Comparison of ENCODE assay signal across 8 mouse cellular contexts in the genomic region with DNA sequence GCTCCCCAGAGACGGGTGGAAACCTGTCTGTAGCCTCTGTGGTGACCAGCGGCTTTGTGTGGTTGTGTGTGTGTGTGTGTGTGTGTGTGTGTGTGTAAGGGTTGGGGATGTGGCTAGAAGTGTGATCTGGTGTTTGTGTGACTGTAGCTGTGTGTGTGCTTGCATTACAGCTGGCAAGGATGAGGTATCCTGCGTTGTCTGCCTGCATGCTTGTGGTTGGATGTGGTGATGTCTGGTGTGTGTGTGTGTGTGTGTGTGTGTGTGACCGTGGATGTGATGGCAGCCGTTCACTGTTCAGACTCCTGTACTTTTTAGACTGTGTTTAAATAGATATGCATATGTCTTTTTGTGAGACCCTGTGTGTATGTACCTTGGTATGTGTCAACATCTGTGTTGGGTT. TPM values are rescaled to one million over a fixed set of nuclear protein-coding genes. Genes with fewer than 3 reads are reported as not detected.
DNase-seq lines count a peak whose midpoint lies in the region; ATAC-seq and TF ChIP-seq lines count a peak whose summit lies in the region.

No protein-coding gene starts in this region.

- peak overlapping the region; percentile 71 for H3K4me3 ChIP-seq in heart, embryonic 16.5 days (ENCODE audit: low read length)
- H3K4me3 ChIP-seq in E14TG2a.4 (replicated peaks; ENCODE audit: low read length): peak overlapping the region; percentile 85
- peak overlapping the region; percentile 78 for H3K4me3 ChIP-seq in embryonic facial prominence, embryonic 15.5 days (replicated peaks)
- H3K4me3 ChIP-seq in limb, embryonic 15.5 days: peak overlapping the region; percentile 83

- H3K36me3 ChIP-seq in heart, embryonic 16.5 days (ENCODE audit: control insufficient read depth, insufficient read depth): peaks cover 3% of the 10 kb centered on the region; the same call in 1 of the 2 replicates
- peaks cover 35% of the 10 kb centered on the region for H3K36me3 ChIP-seq in E14TG2a.4 (ENCODE audit: insufficient read depth, low read length)
- H3K36me3 ChIP-seq in embryonic facial prominence, embryonic 15.5 days: peaks cover 31% of the 10 kb centered on the region
- H3K36me3 ChIP-seq in limb, embryonic 15.5 days: peaks cover 36% of the 10 kb centered on the region

- TF ChIP-seq CTCF in E14TG2a.4 (conservative IDR thresholded peaks at IDR 0.05; ENCODE audit: low read length): no peak

- H3K9ac ChIP-seq in heart, embryonic 16.5 days (ENCODE audit: low read length): peak overlapping the region; percentile 82
- peak overlapping the region; percentile 79 for H3K9ac ChIP-seq in embryonic facial prominence, embryonic 15.5 days
- H3K9ac ChIP-seq in limb, embryonic 15.5 days: peak overlapping the region; percentile 95

- H3K27me3 ChIP-seq in heart, embryonic 16.5 days (ENCODE audit: control insufficient read depth, insufficient read depth, low read length): no peaks in the 10 kb centered on the region
- H3K27me3 ChIP-seq in E14TG2a.4 (ENCODE audit: insufficient read depth, low read length): no peaks in the 10 kb centered on the region
- H3K27me3 ChIP-seq in embryonic facial prominence, embryonic 15.5 days: no peaks in the 10 kb centered on the region
- H3K27me3 ChIP-seq in limb, embryonic 15.5 days: no peaks in the 10 kb centered on the region

- H3K9me3 ChIP-seq in heart, embryonic 16.5 days (replicated peaks; ENCODE audit: control insufficient read depth, low read length): no peaks in the 10 kb centered on the region
- no peaks in the 10 kb centered on the region for H3K9me3 ChIP-seq in E14TG2a.4 (ENCODE audit: low read length)
- H3K9me3 ChIP-seq in embryonic facial prominence, embryonic 15.5 days (replicated peaks): no peaks in the 10 kb centered on the region
- no peaks in the 10 kb centered on the region for H3K9me3 ChIP-seq in limb, embryonic 15.5 days

- H3K27ac ChIP-seq in heart, embryonic 16.5 days (ENCODE audit: low read length): no peak overlapping the region
- peak overlapping the region; percentile 94 for H3K27ac ChIP-seq in embryonic facial prominence, embryonic 15.5 days (replicated peaks)
- peak overlapping the region; percentile 97 for H3K27ac ChIP-seq in limb, embryonic 15.5 days

- 39% methylated on average over 5 of the region's 5 CpGs for WGBS in heart, embryonic 16.5 days
- WGBS in embryonic facial prominence, embryonic 15.5 days: 9% methylated on average over 5 of the region's 5 CpGs
- 23% methylated on average over 5 of the region's 5 CpGs for WGBS in limb, embryonic 15.5 days

- no peak for ATAC-seq in heart, embryonic 16.5 days (replicated peaks; ENCODE audit: extremely low read depth, insufficient read depth, low FRiP score)
- ATAC-seq in embryonic facial prominence, embryonic 15.5 days (ENCODE audit: insufficient number of reproducible peaks, low FRiP score, low TSS enrichment, low read depth): no peak
- no peak for ATAC-seq in limb, embryonic 15.5 days (ENCODE audit: insufficient number of reproducible peaks, low FRiP score, low TSS enrichment, low read depth)
- no peak for ATAC-seq in monocyte, adult 5-6 weeks (replicated peaks; ENCODE audit: insufficient number of reproducible peaks, low FRiP score, low TSS enrichment, poor library complexity, severe bottlenecking)

- H3K4me1 ChIP-seq in heart, embryonic 16.5 days (ENCODE audit: control insufficient read depth, insufficient read depth, low read length): peaks cover 21% of the 10 kb centered on the region
- H3K4me1 ChIP-seq in E14TG2a.4 (replicated peaks; ENCODE audit: low read depth, low read length): peaks cover 67% of the 10 kb centered on the region
- H3K4me1 ChIP-seq in embryonic facial prominence, embryonic 15.5 days: peaks cover 41% of the 10 kb centered on the region
- peaks cover 29% of the 10 kb centered on the region for H3K4me1 ChIP-seq in limb, embryonic 15.5 days

- peak overlapping the region; percentile 92 for H3K4me2 ChIP-seq in heart, embryonic 16.5 days (ENCODE audit: low read depth, low read length)
- peak overlapping the region; percentile 80 for H3K4me2 ChIP-seq in embryonic facial prominence, embryonic 15.5 days (replicated peaks)
- H3K4me2 ChIP-seq in limb, embryonic 15.5 days: peak overlapping the region; percentile 80

- no peak for DNase-seq in heart, adult 18-20 months
- DNase-seq in thymus, adult 18-20 months: no peak
- no peak for DNase-seq in layer of hippocampus, postnatal 10 days (ENCODE audit: low spot score in 2 of 2)

RNA-seq across cellular contexts. Expression of gene Numbl, which starts 1.5 kb away (rescaled TPM):
- polyA plus RNA-seq in heart, embryonic 16.5 days (2015; fragmentation: Nextera tagmentation; extraction: Ambion mirVana): 8.7 and 10.2 TPM in 2 replicates
- 1 to 10 TPM; 2.4 to 3.3 TPM for total RNA-seq in heart, adult 18-20 months (2021)
- polyA plus RNA-seq in embryonic facial prominence, embryonic 15.5 days (2015; fragmentation: Nextera tagmentation; extraction: Ambion mirVana): 48.7 and 49.3 TPM in 2 replicates
- polyA plus RNA-seq in limb, embryonic 15.5 days (2015; fragmentation: Nextera tagmentation; extraction: Ambion mirVana): 38.9 and 41.7 TPM in 2 replicates
- 100 to 1,000 TPM; 126 to 127 TPM for total RNA-seq in layer of hippocampus, postnatal 10 days (2021)
- total RNA-seq in monocyte, adult 5-6 weeks (2017): 1.2 to 2.5 TPM (median 2.1 TPM) in 3 replicates

RNA-seq across cellular contexts. Expression of gene Coq8b, which starts 26.9 kb away (rescaled TPM):
- polyA plus RNA-seq in heart, embryonic 16.5 days (2015; fragmentation: Nextera tagmentation; extraction: Ambion mirVana): 15.3 and 15.9 TPM in 2 replicates
- total RNA-seq in heart, adult 18-20 months (2021): 10 to 100 TPM in 1 of 2 experiments, 1 to 10 TPM in 1; 9.8 to 11.3 TPM
- 23.0 and 27.1 TPM in 2 replicates for polyA plus RNA-seq in embryonic facial prominence, embryonic 15.5 days (2015; fragmentation: Nextera tagmentation; extraction: Ambion mirVana)
- 21.0 and 22.3 TPM in 2 replicates for polyA plus RNA-seq in limb, embryonic 15.5 days (2015; fragmentation: Nextera tagmentation; extraction: Ambion mirVana)
- total RNA-seq in layer of hippocampus, postnatal 10 days (2021): 10 to 100 TPM; 26.9 to 29.5 TPM
- total RNA-seq in monocyte, adult 5-6 weeks (2017): 7.0 to 22.6 TPM (median 19.4 TPM) in 3 replicates

RNA-seq across cellular contexts. Expression of gene Itpkc, which starts 31.3 kb away (rescaled TPM):
- 2.5 and 3.4 TPM in 2 replicates for polyA plus RNA-seq in heart, embryonic 16.5 days (2015; fragmentation: Nextera tagmentation; extraction: Ambion mirVana)
- 1 to 10 TPM; 4.6 TPM for total RNA-seq in heart, adult 18-20 months (2021)
- polyA plus RNA-seq in embryonic facial prominence, embryonic 15.5 days (2015; fragmentation: Nextera tagmentation; extraction: Ambion mirVana): 11.6 and 13.5 TPM in 2 replicates
- polyA plus RNA-seq in limb, embryonic 15.5 days (2015; fragmentation: Nextera tagmentation; extraction: Ambion mirVana): 11.6 and 12.1 TPM in 2 replicates
- 10 to 100 TPM in 1 of 2 experiments, 1 to 10 TPM in 1; 9.5 to 10.8 TPM for total RNA-seq in layer of hippocampus, postnatal 10 days (2021)
- total RNA-seq in monocyte, adult 5-6 weeks (2017): 6.7 to 9.7 TPM (median 9.1 TPM) in 3 replicates

Comparison
In these comparisons a context has a peak if more than half of its experiments do, and no peak if none do; other contexts are left out.
1. RNA of gene Numbl, which starts 1.5 kb away (total RNA-seq): 126 to 127 TPM in layer of hippocampus, postnatal 10 days; 2.4 to 3.3 TPM in heart, adult 18-20 months and 1.2 to 2.5 TPM in monocyte, adult 5-6 weeks; every median in the first group is over 10 times any median in the second.
2. Peak in every context shown above with its lines, with median percentiles within 50 percentile points of each other: H3K4me2 ChIP-seq, H3K4me3 ChIP-seq and H3K9ac ChIP-seq.